Mouse (Mus musculus) NIH3T3 (cell line): ENCODE measurements around the gene Vmn1r8.
"Not testable (repeated sequence)": the region's sequence is repeated elsewhere in the genome, so short reads cannot be mapped to it uniquely, and the experiment has no call there.

Experiments used
- DNase-seq: peaks from one replicate; pipeline ENCODE4 v3.0.0-alpha.2; 2012; ENCODE audit warnings: low read depth

Gene Vmn1r8

GRCm38 (mm10) chr6:57031984-57032383 is at the start of gene Vmn1r8:
Gene Vmn1r8, plus strand, starts transcription at chr6:57032284.
- no peak for DNase-seq

DNA sequence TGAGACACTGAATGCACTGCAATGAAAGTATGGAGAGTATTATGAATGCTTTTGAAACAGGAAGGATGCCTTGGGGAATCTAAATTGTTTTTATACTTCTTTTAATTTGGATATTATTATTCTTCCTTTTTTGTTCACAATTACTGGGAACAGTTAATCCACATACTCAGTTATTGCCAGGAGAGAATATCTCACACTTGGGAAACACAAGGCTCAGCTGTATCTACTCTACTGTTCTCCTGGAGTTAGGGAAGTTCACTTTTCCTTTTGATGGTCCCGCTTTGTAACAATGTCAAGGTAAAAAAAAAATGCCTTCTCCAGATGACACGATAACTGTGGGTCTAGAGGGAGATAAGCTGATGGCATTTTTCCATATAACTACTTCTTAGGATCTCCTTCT is 35.1 kb upstream of the Vmn1r8 start, which contains the start of gene Vmn1r6:
TSS of gene Vmn1r6 (plus strand) at position 301 of the 400 bp plus-strand sequence.
- no peak for DNase-seq

GRCm38 (mm10) chr6:57025224-57025623 is 6.9 kb upstream of the Vmn1r8 start, which contains the start of gene Vmn1r7:
Gene Vmn1r7, minus strand, starts transcription at chr6:57025324.
- not testable (repeated sequence) for DNase-seq

DNA sequence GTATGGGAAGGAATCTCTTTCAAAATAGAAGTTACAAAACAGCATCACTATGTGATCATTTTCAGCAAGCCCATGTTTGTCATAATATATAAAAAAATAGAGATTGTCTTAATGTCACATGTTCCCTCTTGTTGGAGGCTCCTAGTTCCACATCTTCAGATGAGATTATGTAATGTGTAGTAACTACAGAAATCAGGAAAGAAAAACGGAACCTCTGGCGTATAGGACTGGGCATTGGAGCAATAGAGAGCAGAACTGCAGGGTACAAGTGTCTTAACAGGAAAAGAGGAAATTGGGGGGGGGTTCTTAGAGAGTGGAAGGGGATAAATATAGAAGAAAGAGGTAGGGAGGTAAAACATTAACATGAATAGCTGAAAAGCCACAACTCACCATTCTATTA is 2.6 kb downstream of the Vmn1r8 start:
- DNase-seq, result no peak

DNA sequence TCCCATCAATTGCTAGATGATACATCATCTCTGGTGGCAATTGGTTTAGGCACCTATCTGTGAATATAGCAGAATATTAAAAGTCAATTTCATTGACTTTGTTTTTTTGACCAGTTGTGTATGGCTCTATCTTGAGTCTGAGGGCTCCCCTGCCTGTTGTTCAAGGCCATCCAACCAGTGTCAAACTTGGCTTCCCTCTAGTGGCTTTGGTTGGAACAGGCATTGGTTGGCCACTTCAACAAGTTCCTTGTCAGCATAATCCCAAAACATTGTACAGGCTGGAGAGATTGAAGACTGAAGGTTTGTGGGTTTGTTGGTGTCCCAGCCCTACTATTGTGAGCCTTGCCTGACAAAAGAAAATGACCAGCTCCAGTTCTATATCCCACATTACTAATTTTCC is 31.6 kb downstream of the Vmn1r8 start:
- peak; percentile 23 for DNase-seq

GRCm38 (mm10) chr6:57066487-57066886 is 34.4 kb downstream of the Vmn1r8 start, which contains the start of gene Vmn1r9:
Gene Vmn1r9, plus strand, starts transcription at chr6:57066787.
- no peak for DNase-seq
